Mouse (Mus musculus) 416B (cell line): Measurements from ENCODE around the gene Spata5.
"Not testable (repeated sequence)": the region's sequence is repeated elsewhere in the genome, so short reads cannot be mapped to it uniquely, and the experiment has no call there.

Experiments used
- DNase-seq: peaks from one replicate; pipeline ENCODE4 v3.0.0; 2011; ENCODE audit warnings: low read depth

Gene Spata5

GRCm38 (mm10) chr3:37569661-37570566 lies 150.2 kb downstream of the Spata5 start:
- no peak for DNase-seq

- no peak for DNase-seq
These were observed 151.9 kb downstream of the Spata5 start for GRCm38 (mm10) chr3:37571633-37572032.

GRCm38 (mm10) chr3:37572066-37572465 lies 152.4 kb downstream of the Spata5 start:
- DNase-seq = no peak

GRCm38 (mm10) chr3:37576840-37577239 lies 157.1 kb downstream of the Spata5 start:
- DNase-seq = no peak

- DNase-seq = no peak
These were observed 158.0 kb downstream of the Spata5 start for GRCm38 (mm10) chr3:37577706-37578105.

- no peak for DNase-seq
These were observed 164.9 kb downstream of the Spata5 start for GRCm38 (mm10) chr3:37584576-37584975.

- DNase-seq = no peak
These were observed 166.5 kb downstream of the Spata5 start for GRCm38 (mm10) chr3:37585967-37586730.

- no peak for DNase-seq
These were observed 167.3 kb downstream of the Spata5 start for GRCm38 (mm10) chr3:37586731-37587578.

- DNase-seq = no peak
These were observed 176.0 kb downstream of the Spata5 start for GRCm38 (mm10) chr3:37595721-37596120.

- DNase-seq = no peak
These were observed 176.8 kb downstream of the Spata5 start for GRCm38 (mm10) chr3:37596519-37596918.

GRCm38 (mm10) chr3:37597200-37597599 lies 177.5 kb downstream of the Spata5 start:
- DNase-seq = no peak

GRCm38 (mm10) chr3:37599641-37600040 lies 179.9 kb downstream of the Spata5 start:
- DNase-seq = not testable (repeated sequence)

- no peak for DNase-seq
These were observed 182.7 kb downstream of the Spata5 start for GRCm38 (mm10) chr3:37602356-37602755.

- DNase-seq = no peak
These were observed 183.2 kb downstream of the Spata5 start for GRCm38 (mm10) chr3:37602890-37603289.

- peak; percentile 91 for DNase-seq
These were observed 183.8 kb downstream of the Spata5 start for GRCm38 (mm10) chr3:37603541-37603940.

- DNase-seq = no peak
These were observed 185.5 kb downstream of the Spata5 start for GRCm38 (mm10) chr3:37604976-37605875.

GRCm38 (mm10) chr3:37605876-37606238 lies 186.2 kb downstream of the Spata5 start:
- peak; percentile 36 for DNase-seq

GRCm38 (mm10) chr3:37608926-37609325 lies 189.2 kb downstream of the Spata5 start:
- peak; percentile 38 for DNase-seq

- DNase-seq = no peak
These were observed 191.0 kb downstream of the Spata5 start for GRCm38 (mm10) chr3:37610670-37611069.

GRCm38 (mm10) chr3:37613722-37614121 lies 194.0 kb downstream of the Spata5 start:
- peak; percentile 75 for DNase-seq
